Mouse (Mus musculus): ENCODE results near the gene Serac1.

- TF ChIP-seq CTCF (IDR thresholded peaks at IDR 0.05; ENCODE audit: control insufficient read depth, insufficient read depth, low read length) (peak; percentile 56), POLR2A (IDR thresholded peaks at IDR 0.05; ENCODE audit: borderline replicate concordance, control insufficient read depth, low read depth, low read length) (no peak)
Measured at GRCm38 (mm10) chr17:6054934-6055355, 24.6 kb downstream of the Serac1 start.
